Mouse (Mus musculus) spleen, adult 12 weeks (tissue): Measurements from ENCODE around the gene Ddx3x.
"Not testable (repeated sequence)": the region's sequence is repeated elsewhere in the genome, so short reads cannot be mapped to it uniquely, and the experiment has no call there.

ENCODE experiments used
- DNase-seq: peaks from one replicate; pipeline ENCODE4 v3.0.0; 2022; ENCODE audit warnings: low spot score

Gene Ddx3x

DNA sequence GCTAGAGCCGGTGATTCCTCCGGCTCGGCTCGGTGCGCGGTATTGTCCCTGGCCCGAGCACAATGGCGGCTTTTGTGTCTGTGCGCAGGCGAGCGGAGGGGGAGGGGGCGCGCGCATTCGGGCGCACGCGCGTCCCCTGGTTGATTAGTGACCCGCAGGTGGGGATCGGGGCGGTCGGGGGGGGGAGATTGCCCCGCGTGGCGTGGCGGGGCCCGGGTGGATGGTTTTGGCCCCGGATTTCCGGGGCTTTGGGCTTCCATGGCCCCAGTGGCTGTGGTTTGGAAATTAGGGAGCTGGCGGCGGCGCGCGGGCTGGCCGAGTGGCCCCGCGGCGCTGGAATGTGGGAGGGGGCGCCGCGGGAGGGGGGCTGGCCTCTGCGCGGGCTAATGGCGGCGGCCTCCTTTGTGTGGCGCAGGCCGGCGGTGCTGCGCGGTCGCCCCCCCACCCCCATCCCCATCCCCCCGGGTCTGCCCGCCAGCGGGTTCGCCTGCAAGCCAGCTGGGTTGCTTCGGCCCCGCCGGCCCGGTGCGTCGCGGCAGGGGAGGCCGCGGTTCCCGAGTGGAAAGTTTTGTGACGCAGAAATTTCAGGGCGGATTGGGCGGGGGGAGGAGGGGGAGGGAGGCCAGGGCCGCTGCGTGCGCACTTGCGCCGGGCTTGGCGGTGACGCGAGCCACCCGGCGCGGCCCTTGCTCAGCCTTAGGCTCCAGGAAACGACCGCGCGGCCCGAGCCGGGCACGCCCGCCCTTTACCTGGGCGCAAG is 739 bp downstream of the Ddx3x start:
- peak; percentile 43 for DNase-seq

DNA sequence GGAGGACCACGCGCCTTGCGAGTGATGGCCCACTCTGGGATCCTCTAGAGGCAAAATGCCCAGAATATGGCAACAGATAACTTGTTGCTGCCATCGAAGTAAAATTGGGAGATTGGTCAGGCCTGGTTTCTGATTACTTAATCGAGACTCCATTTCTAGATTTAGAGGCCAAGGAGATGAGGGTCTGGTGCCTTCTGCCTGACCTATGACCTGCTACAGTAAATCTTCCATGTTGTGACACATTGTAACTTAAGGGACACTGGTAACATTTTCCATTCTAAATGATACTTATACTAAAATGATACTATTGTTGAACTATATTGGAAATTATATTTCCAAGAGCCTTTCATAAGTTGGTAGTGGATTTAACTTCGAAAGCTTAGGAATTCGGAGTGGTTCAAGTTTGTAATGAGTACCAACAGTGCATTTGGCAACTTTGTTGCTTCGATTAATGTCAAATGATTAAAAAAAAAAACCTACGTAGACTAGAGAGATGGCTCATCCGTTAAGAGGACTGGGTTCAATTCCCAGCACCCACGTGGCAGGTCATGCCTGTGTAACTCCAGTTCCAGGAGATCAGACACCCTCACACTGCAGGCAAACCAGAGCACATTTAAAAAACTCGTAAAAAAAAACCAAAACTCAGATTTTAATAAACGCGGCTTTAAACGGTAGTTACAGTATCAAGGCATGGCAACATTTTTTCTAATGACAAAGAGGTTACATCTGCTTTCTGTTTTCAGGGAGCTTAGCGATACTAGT is 1.5 kb downstream of the Ddx3x start:
- no peak for DNase-seq

DNA sequence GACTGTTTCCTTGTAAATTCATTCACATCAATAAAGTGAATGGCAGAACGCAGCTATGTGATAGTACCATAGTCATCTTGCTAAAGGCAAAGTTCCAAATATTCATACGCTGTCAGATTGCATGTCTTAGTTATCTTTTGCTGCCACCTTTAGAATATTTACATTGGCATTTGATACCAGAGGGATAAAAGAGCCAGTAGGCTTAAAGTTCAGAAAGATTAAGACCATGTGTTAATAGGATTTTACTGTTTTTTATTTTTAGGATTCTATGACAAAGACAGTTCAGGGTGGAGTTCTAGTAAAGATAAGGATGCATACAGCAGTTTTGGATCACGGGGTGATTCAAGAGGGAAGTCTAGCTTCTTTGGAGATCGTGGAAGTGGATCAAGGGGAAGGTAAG is 5.0 kb downstream of the Ddx3x start:
- DNase-seq, result no peak

DNA sequence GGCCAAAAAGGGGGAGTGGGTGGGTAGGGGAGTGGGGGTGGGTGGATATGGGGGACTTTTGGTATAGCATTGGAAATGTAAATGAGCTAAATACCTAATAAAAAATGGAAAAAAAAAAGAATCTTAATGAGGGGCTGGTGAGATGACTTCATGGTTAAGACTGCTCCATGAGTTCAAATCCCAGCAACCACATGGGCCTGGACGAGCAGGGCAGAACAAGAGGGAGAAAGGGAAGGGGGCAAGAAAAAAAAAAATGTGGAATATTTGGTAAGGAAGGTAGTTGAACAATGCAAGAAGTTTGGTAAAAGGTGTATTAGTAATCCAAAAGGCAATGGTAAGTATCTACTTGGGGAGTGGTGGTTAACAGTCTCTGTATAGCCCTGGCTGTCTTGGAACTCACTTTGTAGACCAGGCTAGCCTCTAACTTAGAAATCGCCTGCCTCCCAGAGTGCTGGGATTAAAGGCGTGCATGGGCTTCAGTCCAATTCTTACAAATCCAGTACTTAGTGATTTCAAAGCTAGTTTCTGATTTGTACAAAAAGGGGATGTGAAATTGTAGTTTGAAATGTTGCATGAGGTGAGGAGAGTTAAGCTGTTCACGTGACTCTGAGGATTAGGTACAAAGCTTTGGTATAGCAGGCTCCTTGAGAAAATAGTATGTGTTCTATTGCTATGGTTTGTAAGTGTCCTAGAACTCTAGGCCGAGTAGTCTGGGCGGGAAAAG is 13.9 kb downstream of the Ddx3x start:
- DNase-seq, result no peak

DNA sequence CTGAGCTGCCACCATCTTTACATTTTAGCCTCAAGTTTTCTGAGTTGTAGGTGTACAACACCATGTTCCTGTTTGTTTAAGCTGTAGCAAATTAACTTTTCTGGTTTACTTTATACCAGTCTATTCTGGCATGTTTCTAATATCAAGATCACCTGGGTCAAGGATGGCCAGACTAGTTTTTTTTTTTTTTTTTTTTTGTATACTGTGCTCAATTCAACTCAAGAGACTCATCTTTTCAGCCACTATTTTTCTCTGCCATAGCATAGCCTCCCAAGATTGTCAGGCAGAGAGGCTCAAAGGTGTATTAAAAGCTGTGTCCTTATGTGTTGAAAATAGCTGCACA is 14.4 kb downstream of the Ddx3x start:
- DNase-seq, result no peak

DNA sequence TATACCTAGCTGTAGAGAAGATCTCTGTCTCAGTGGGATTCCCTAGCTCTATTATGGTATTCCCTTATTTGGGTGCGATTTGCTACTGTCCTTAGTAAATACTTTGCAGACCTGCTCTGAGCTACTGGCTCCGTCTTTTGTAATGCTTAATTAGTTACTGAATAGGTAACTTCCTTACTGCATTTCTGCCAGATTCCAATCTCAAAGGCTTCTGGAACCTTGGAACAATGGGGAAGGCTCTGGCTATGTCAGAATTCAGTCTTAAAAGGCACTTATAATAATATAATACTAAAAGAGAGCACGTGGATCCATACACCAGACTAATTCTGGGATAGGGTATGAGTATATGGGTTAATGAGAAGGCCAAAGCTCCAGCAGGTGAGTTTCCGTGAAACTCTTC is 15.5 kb downstream of the Ddx3x start:
- DNase-seq, result not testable (repeated sequence)

DNA sequence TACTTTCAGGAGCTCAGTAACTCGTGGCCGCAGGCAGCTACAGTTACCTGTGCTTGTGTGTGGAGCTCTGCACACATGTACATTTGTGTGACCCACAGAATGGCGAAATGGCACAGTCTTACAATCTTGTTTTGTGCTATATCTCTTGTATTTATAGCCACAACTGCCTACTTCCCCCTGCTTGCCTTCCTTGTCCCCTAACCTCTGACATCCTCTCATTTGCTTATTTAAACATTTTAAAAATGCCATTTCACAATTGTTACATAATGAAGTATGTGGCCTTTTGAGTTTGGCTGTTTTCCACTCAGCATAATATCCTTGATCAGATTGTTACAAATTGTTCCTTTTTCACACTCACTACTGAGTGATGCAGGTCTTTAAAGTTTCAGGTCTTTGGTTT is 25.4 kb downstream of the Ddx3x start:
- no peak for DNase-seq

DNA sequence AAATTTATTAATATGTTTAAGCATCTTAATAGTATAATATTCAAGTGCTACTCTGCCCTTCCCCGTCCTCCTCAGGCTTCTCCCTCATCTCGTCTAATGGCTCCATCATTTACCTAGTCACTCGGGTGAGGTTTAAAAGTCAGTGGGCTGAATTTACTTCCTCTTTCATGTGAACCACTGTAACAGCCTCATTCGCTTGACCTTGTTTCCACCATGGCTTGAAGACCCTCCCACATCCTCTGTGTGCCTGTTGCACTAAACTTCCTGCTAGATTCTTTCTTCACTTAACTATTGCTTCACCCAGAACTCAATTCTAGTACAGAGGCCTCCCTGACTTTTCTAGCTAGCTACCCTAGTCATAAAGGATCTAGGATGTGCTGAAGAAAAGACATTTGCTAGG is 30.6 kb downstream of the Ddx3x start:
- no peak for DNase-seq

DNA sequence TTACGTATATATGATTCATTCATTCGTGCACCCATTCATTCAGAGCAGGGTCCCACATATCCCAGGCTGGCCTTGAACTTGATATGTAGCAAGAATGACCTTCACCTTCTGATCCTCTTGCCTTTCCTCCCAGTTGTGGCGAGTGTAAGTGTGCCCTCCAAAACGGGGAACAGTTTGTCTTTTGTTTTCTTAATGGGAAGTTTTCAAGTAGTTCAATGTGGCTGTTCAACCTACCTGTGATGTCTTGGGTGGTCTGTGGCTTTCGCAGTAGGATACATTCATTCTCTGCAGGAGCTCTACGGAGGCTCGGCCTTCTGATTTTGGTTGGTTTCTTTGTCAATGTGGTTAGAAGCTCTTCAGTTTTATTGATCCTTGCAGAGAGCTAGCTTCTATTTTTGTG is 48.8 kb downstream of the Ddx3x start:
- DNase-seq, result no peak
